Mouse (Mus musculus): Measurements from ENCODE around the gene Map3k4. TPM values are rescaled to one million over a fixed set of nuclear protein-coding genes. Genes with fewer than 3 reads are reported as not detected.

Map3k4 gene
- polyA plus RNA-seq, 1 experiment from 2014 or later: 39.2 TPM

- H3K9me3 ChIP-seq (ENCODE audit: control insufficient read depth, low read length): no peaks in the 10 kb centered on the region
- peak overlapping the region; percentile 83 to 99 for H3K4me3 ChIP-seq (ENCODE audit: control insufficient read depth in 1 of 2, insufficient read depth in 1 of 2, low read depth in 1 of 2, low read length in 2 of 2)
- H3K4me2 ChIP-seq (ENCODE audit: low read length): peak overlapping the region; percentile 65
- H3K4me1 ChIP-seq (ENCODE audit: control insufficient read depth in 2 of 2, insufficient read depth in 2 of 2, low read length in 2 of 2): peaks cover 4 to 34% of the 10 kb centered on the region in 2 experiments
- H3K9ac ChIP-seq (ENCODE audit: low read length): peak overlapping the region; percentile 96
- whole genome bisulfite sequencing: under 1% methylated on average over 59 of the region's 59 CpGs
- peak overlapping the region; percentile 89 to 96 for H3K27ac ChIP-seq (replicated peaks in 1 of 2; ENCODE audit: control insufficient read depth in 1 of 2, insufficient read depth in 1 of 2, low read depth in 2 of 2, low read length in 2 of 2)
- H3K27me3 ChIP-seq (ENCODE audit: control insufficient read depth, insufficient read depth, low read length): no peaks in the 10 kb centered on the region
- no peaks in the 10 kb centered on the region for H3K36me3 ChIP-seq (ENCODE audit: control insufficient read depth, insufficient read depth, low read length)
- peak; percentile 18 for ATAC-seq (ENCODE audit: insufficient number of reproducible peaks, insufficient read depth, low FRiP score, low read depth)
Measured at GRCm38 (mm10) chr17:12317954-12318651, 493 bp downstream of the Map3k4 start.

DNA sequence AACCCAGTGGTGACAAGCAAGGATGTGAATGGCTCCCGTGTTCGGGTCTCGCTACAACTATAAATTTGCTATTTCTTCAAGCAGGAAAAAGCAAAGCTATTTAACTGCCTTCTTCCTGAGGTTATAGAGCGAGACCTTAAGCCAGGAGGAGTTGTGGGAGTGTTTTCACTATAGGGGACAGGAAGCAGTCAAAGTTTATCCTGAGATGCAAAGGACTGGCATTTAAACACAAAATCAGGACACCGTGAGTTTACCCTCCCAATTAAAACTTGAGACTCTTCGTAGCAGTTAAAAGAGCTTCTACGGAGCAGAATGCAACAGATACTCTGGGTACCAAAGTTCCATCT lies 1.0 kb downstream of the Map3k4 start:
- Histone ChIP-seq H3K36me3 (ENCODE audit: control insufficient read depth, insufficient read depth, low read length) (no peaks in the 10 kb centered on the region), H3K27ac (replicated peaks in 1 of 2; ENCODE audit: control insufficient read depth in 1 of 2, insufficient read depth in 1 of 2, low read depth in 2 of 2, low read length in 2 of 2) (peak overlapping the region; percentile 89 to 96; a peak in 2 of 4 replicates), H3K4me3 (ENCODE audit: control insufficient read depth in 1 of 2, insufficient read depth in 1 of 2, low read depth in 1 of 2, low read length in 2 of 2) (peak overlapping the region; percentile 83 to 99), H3K27me3 (ENCODE audit: control insufficient read depth, insufficient read depth, low read length) (no peaks in the 10 kb centered on the region), H3K4me1 (ENCODE audit: control insufficient read depth in 2 of 2, insufficient read depth in 2 of 2, low read length in 2 of 2) (peaks cover 4 to 34% of the 10 kb centered on the region in 2 experiments), H3K9ac (ENCODE audit: low read length) (peak overlapping the region; percentile 96), H3K9me3 (ENCODE audit: control insufficient read depth, low read length) (no peaks in the 10 kb centered on the region), H3K4me2 (ENCODE audit: low read length) (peak overlapping the region; percentile 65)
- no peak for ATAC-seq (ENCODE audit: insufficient number of reproducible peaks, insufficient read depth, low FRiP score, low read depth)
- 11% methylated on average over 7 of the region's 7 CpGs for WGBS

- Histone ChIP-seq H3K4me3 (ENCODE audit: control insufficient read depth in 1 of 2, insufficient read depth in 1 of 2, low read depth in 1 of 2, low read length in 2 of 2) (no peak overlapping the region), H3K36me3 (ENCODE audit: control insufficient read depth, insufficient read depth, low read length) (no peaks in the 10 kb centered on the region), H3K4me1 (ENCODE audit: control insufficient read depth in 2 of 2, insufficient read depth in 2 of 2, low read length in 2 of 2) (peaks cover 4 to 31% of the 10 kb centered on the region in 2 experiments), H3K27ac (replicated peaks in 1 of 2; ENCODE audit: control insufficient read depth in 1 of 2, insufficient read depth in 1 of 2, low read depth in 2 of 2, low read length in 2 of 2) (no peak overlapping the region), H3K9me3 (ENCODE audit: control insufficient read depth, low read length) (no peaks in the 10 kb centered on the region), H3K27me3 (ENCODE audit: control insufficient read depth, insufficient read depth, low read length) (no peaks in the 10 kb centered on the region), H3K4me2 (ENCODE audit: low read length) (no peak overlapping the region), H3K9ac (ENCODE audit: low read length) (no peak overlapping the region)
- 84% methylated on average over 13 of the region's 13 CpGs for WGBS
- ATAC-seq (ENCODE audit: insufficient number of reproducible peaks, insufficient read depth, low FRiP score, low read depth): no peak
Measured at GRCm38 (mm10) chr17:12316251-12316650, 2.3 kb downstream of the Map3k4 start.

DNA sequence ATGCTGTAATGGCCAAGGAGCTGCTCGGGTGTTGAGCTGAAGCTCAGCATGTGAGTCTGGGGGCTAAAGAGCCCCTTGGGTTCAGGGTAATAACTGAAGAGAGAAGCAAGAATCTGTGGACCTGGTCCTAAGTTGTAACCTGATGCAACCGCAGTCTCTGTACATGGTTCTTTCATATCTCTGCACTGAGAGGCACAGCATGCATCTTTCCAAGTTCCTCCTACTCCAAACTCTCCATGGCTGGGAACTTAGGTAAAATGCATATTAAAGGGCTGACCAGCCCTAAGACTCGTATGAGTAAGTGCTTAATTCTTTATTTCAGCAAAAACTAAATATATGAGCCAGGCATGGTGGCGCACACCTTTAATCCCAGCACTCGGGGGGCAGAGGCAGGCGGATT lies 6.3 kb downstream of the Map3k4 start:
- H3K27ac ChIP-seq (replicated peaks in 1 of 2; ENCODE audit: control insufficient read depth in 1 of 2, insufficient read depth in 1 of 2, low read depth in 2 of 2, low read length in 2 of 2): no peak overlapping the region
- no peaks in the 10 kb centered on the region for H3K27me3 ChIP-seq (ENCODE audit: control insufficient read depth, insufficient read depth, low read length)
- no peaks in the 10 kb centered on the region for H3K9me3 ChIP-seq (ENCODE audit: control insufficient read depth, low read length)
- H3K4me3 ChIP-seq (ENCODE audit: control insufficient read depth in 1 of 2, insufficient read depth in 1 of 2, low read depth in 1 of 2, low read length in 2 of 2): no peak overlapping the region
- H3K4me2 ChIP-seq (ENCODE audit: low read length): no peak overlapping the region
- 91% methylated on average over 6 of the region's 6 CpGs for WGBS
- no peak for ATAC-seq (ENCODE audit: insufficient number of reproducible peaks, insufficient read depth, low FRiP score, low read depth)
- H3K4me1 ChIP-seq (ENCODE audit: control insufficient read depth in 2 of 2, insufficient read depth in 2 of 2, low read length in 2 of 2): peaks cover 4 to 22% of the 10 kb centered on the region in 2 experiments
- no peak overlapping the region for H3K9ac ChIP-seq (ENCODE audit: low read length)
- H3K36me3 ChIP-seq (ENCODE audit: control insufficient read depth, insufficient read depth, low read length): no peaks in the 10 kb centered on the region

DNA sequence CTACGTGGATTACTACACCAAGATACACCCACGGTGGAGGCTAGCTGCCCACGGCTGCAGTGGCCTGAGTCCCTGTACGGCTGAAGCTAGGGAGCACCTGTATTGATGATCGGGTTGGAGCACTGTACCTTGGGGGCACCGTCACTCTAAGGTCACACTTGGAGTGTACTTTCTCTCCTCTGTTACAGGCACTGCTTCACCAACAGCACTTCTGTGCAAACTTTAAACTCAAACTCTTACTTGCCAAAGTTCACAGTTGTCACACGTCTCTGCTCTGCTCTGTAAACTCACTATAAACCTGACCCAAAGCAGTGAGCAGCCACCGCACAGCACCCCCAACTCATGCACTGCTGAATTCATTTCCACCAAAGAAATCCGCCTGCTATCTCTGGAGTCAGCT lies 9.1 kb downstream of the Map3k4 start:
- Histone ChIP-seq H3K4me2 (ENCODE audit: low read length) (no peak overlapping the region), H3K27ac (replicated peaks in 1 of 2; ENCODE audit: control insufficient read depth in 1 of 2, insufficient read depth in 1 of 2, low read depth in 2 of 2, low read length in 2 of 2) (no peak overlapping the region), H3K27me3 (ENCODE audit: control insufficient read depth, insufficient read depth, low read length) (no peaks in the 10 kb centered on the region), H3K9ac (ENCODE audit: low read length) (no peak overlapping the region), H3K9me3 (ENCODE audit: control insufficient read depth, low read length) (no peaks in the 10 kb centered on the region), H3K36me3 (ENCODE audit: control insufficient read depth, insufficient read depth, low read length) (no peaks in the 10 kb centered on the region), H3K4me3 (ENCODE audit: control insufficient read depth in 1 of 2, insufficient read depth in 1 of 2, low read depth in 1 of 2, low read length in 2 of 2) (no peak overlapping the region), H3K4me1 (ENCODE audit: control insufficient read depth in 2 of 2, insufficient read depth in 2 of 2, low read length in 2 of 2) (peaks cover 7 to 22% of the 10 kb centered on the region in 2 experiments)
- whole genome bisulfite sequencing: 86% methylated on average over 9 of the region's 9 CpGs
- ATAC-seq (ENCODE audit: insufficient number of reproducible peaks, insufficient read depth, low FRiP score, low read depth): no peak

GRCm38 (mm10) chr17:12309059-12309458 lies 9.5 kb downstream of the Map3k4 start:
- ATAC-seq (ENCODE audit: insufficient number of reproducible peaks, insufficient read depth, low FRiP score, low read depth): no peak
- H3K4me2 ChIP-seq (ENCODE audit: low read length): no peak overlapping the region
- H3K9me3 ChIP-seq (ENCODE audit: control insufficient read depth, low read length): no peaks in the 10 kb centered on the region
- no peak overlapping the region for H3K4me3 ChIP-seq (ENCODE audit: control insufficient read depth in 1 of 2, insufficient read depth in 1 of 2, low read depth in 1 of 2, low read length in 2 of 2)
- H3K4me1 ChIP-seq (ENCODE audit: control insufficient read depth in 2 of 2, insufficient read depth in 2 of 2, low read length in 2 of 2): peaks cover 6 to 20% of the 10 kb centered on the region in 2 experiments
- H3K36me3 ChIP-seq (ENCODE audit: control insufficient read depth, insufficient read depth, low read length): no peaks in the 10 kb centered on the region
- WGBS: 80% methylated on average over 8 of the region's 8 CpGs
- H3K9ac ChIP-seq (ENCODE audit: low read length): no peak overlapping the region
- no peak overlapping the region for H3K27ac ChIP-seq (replicated peaks in 1 of 2; ENCODE audit: control insufficient read depth in 1 of 2, insufficient read depth in 1 of 2, low read depth in 2 of 2, low read length in 2 of 2)
- no peaks in the 10 kb centered on the region for H3K27me3 ChIP-seq (ENCODE audit: control insufficient read depth, insufficient read depth, low read length)

DNA sequence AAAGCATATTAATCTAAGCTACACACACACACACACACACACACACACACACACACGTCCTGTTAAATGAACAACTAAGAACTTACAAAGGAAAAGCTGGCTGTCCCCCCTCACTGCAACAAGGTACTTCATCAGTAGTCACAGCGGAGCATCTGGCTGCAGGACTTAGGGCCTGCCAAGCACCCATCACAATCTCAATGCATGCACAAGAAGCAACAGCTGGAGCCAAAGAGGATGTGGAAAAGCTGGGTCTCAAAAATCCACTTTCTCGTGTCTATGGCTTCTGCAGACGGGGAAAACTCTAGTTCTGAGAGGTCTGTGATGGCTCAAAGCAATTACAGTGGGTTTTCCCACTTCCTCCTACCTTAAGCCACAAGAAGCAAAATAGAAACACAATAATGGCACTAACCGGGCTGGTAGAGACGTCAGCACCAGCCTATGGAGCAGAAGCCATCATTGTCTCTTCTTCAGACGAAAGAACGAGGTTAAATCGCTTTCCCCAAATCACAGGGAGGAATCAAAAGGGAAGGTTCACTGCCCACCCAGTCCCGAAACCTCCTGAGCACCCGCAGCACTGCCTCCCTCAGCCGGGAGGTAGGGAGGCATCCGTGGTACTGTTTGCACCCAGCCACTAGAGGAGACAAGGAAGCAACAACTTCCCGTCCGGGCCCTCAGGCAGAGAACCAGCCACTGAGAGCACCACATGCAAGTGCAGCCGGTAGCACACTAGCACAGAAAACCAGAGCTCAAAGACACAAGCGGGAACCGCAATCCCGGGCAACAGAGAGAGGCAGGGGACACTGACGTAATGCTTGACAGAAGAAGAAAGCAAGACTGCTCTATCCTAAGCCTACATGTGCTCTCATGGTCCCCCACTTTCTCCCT lies 11.1 kb downstream of the Map3k4 start:
- Histone ChIP-seq H3K36me3 (ENCODE audit: control insufficient read depth, insufficient read depth, low read length) (no peaks in the 10 kb centered on the region), H3K27me3 (ENCODE audit: control insufficient read depth, insufficient read depth, low read length) (no peaks in the 10 kb centered on the region), H3K4me1 (ENCODE audit: control insufficient read depth in 2 of 2, insufficient read depth in 2 of 2, low read length in 2 of 2) (peaks cover 4 to 16% of the 10 kb centered on the region in 2 experiments; a peak in 3 of 4 replicates), H3K4me2 (ENCODE audit: low read length) (no peak overlapping the region), H3K27ac (replicated peaks in 1 of 2; ENCODE audit: control insufficient read depth in 1 of 2, insufficient read depth in 1 of 2, low read depth in 2 of 2, low read length in 2 of 2) (no peak overlapping the region), H3K4me3 (ENCODE audit: control insufficient read depth in 1 of 2, insufficient read depth in 1 of 2, low read depth in 1 of 2, low read length in 2 of 2) (no peak overlapping the region), H3K9ac (ENCODE audit: low read length) (no peak overlapping the region), H3K9me3 (ENCODE audit: control insufficient read depth, low read length) (no peaks in the 10 kb centered on the region)
- WGBS: 74% methylated on average over 20 of the region's 20 CpGs
- no peak for ATAC-seq (ENCODE audit: insufficient number of reproducible peaks, insufficient read depth, low FRiP score, low read depth)
